Mouse (Mus musculus) E14TG2a.4 (cell line): ENCODE measurements at regions not wholly inside any gene's neighbourhood (a gene's known extent, or its start where the extent isn't known, plus 50 kb on each side); places are given as distances from the start of the nearest gene placed in this dataset.

Experiments
- CTCF ChIP-seq: conservative IDR thresholded peaks from 2 replicates; pipeline ENCODE4 v1.5.1; 2014; ENCODE audit warnings: low read length
- NANOG ChIP-seq: IDR thresholded peaks from 2 replicates; pipeline ENCODE4 v1.6.1; 2014; ENCODE audit warnings: borderline replicate concordance, low read length, mixed read lengths
- POU5F1 ChIP-seq: IDR thresholded peaks from 2 replicates; pipeline ENCODE4 v1.6.1; 2014; ENCODE audit warnings: low read length, borderline replicate concordance

GRCm38 (mm10) chr1:176622213-176622612, 191.7 kb downstream of the Cep170 start:
- TF ChIP-seq NANOG (no peak), CTCF (no peak), POU5F1 (no peak)
